Mouse (Mus musculus) urinary bladder, postnatal 25 days (tissue): Measurements from ENCODE around the gene Syncrip.
"Not testable (repeated sequence)": the region's sequence is repeated elsewhere in the genome, so short reads cannot be mapped to it uniquely, and the experiment has no call there.

Experiments used
- DNase-seq: peaks from one replicate; pipeline ENCODE4 v3.0.0; 2022; ENCODE audit warnings: low spot score

Syncrip gene

GRCm38 (mm10) chr9:88481791-88482160, 598 bp downstream of the Syncrip start:
- peak; percentile 41 for DNase-seq

GRCm38 (mm10) chr9:88481061-88481790, 1.1 kb downstream of the Syncrip start:
- DNase-seq = peak; percentile 47

GRCm38 (mm10) chr9:88480120-88480519, 2.3 kb downstream of the Syncrip start:
- DNase-seq = no peak

GRCm38 (mm10) chr9:88476138-88476537, 6.2 kb downstream of the Syncrip start:
- DNase-seq = no peak

GRCm38 (mm10) chr9:88461017-88461416, 21.4 kb downstream of the Syncrip start:
- not testable (repeated sequence) for DNase-seq

- DNase-seq = no peak
These were observed 42.4 kb downstream of the Syncrip start for GRCm38 (mm10) chr9:88439991-88440390.

GRCm38 (mm10) chr9:88439238-88439600, 43.2 kb downstream of the Syncrip start:
- no peak for DNase-seq

- DNase-seq = peak; percentile 96
These were observed 43.7 kb downstream of the Syncrip start, which contains the start of gene Snx14 for GRCm38 (mm10) chr9:88438555-88439237. Gene Snx14, minus strand, starts transcription at chr9:88438958.

GRCm38 (mm10) chr9:88438237-88438554, 44.2 kb downstream of the Syncrip start:
- no peak for DNase-seq

GRCm38 (mm10) chr9:88437342-88438236, 44.8 kb downstream of the Syncrip start:
- no peak for DNase-seq

- DNase-seq = no peak
These were observed 58.0 kb downstream of the Syncrip start for GRCm38 (mm10) chr9:88424356-88424755.

GRCm38 (mm10) chr9:88422428-88422827, 59.9 kb downstream of the Syncrip start:
- DNase-seq = no peak

- no peak for DNase-seq
These were observed 65.6 kb downstream of the Syncrip start for GRCm38 (mm10) chr9:88416752-88417151.

- DNase-seq = no peak
These were observed 72.4 kb downstream of the Syncrip start for GRCm38 (mm10) chr9:88409978-88410377.

- no peak for DNase-seq
These were observed 77.9 kb downstream of the Syncrip start for GRCm38 (mm10) chr9:88404515-88404914.

- no peak for DNase-seq
These were observed 78.3 kb downstream of the Syncrip start for GRCm38 (mm10) chr9:88404088-88404487.

GRCm38 (mm10) chr9:88398461-88398860, 83.9 kb downstream of the Syncrip start:
- no peak for DNase-seq
